Mouse (Mus musculus) bone marrow, adult 2 months (tissue): ENCODE measurements around the gene Atp10b.

Experiments used
- CTCF ChIP-seq: fragments of 200-500 bp; IDR thresholded peaks from 2 replicates; pipeline ENCODE4 v1.5.1; 2011; ENCODE audit warnings: low read length, control low read depth; ENCODE audit not compliant: control insufficient read depth, insufficient read depth
- POLR2A ChIP-seq: fragments of 200-500 bp; IDR thresholded peaks from 2 replicates; pipeline ENCODE4 v1.6.1; 2011; ENCODE audit warnings: low read depth, mild to moderate bottlenecking, control low read depth, low read length, borderline replicate concordance; ENCODE audit not compliant: control insufficient read depth

DNA sequence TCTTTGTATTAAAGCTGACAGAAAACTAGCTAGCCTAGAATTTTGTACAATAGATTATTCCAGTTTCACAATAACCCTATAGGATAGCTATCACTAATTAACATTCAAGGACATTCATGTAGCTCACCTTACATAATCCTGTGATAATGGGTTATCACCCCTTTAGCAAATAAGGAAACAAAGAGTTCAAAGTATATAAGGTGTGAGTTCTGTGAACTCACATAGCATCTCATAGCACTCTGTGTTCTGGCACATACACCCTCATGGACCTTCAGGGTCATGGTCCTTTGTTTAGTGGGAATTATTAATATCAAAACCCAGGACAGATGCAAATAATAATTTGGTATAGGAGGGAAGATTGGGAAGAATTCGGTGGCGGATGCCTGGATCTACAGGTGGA is 50.4 kb downstream of the Atp10b start:
- no peak for TF ChIP-seq POLR2A
- no peak for TF ChIP-seq CTCF
